Mouse (Mus musculus) lung, postnatal 4 days (tissue): ENCODE results near the gene Ptn.
A peak's percentile ranks its signal among the peaks of the same experiment; 100 is the strongest.
"Not testable (repeated sequence)": the region's sequence is repeated elsewhere in the genome, so short reads cannot be mapped to it uniquely, and the experiment has no call there.

Experiments used
- DNase-seq, 2 experiments: peaks; one replicate each; pipeline ENCODE4 v3.0.0; 2021

Ptn gene

DNA sequence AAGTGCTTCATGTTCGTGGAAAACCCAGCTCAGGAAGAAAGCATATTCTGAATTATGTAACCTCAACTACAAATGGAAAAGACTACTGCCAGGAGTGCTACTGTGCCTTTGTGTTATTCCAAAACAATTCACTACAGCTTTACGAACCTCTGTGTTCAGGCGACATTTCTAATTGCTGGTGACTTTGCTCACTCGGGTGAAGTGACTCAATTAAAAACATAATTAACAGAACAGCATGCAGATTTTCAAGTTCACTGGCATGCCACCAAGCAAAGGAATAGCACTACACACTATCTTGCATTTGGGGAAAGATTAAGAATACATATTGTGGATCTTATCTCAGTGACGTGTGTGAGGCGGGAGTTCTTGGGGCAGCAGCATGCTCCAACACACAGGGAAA is 57.1 kb downstream of the Ptn start:
- no peak for DNase-seq

DNA sequence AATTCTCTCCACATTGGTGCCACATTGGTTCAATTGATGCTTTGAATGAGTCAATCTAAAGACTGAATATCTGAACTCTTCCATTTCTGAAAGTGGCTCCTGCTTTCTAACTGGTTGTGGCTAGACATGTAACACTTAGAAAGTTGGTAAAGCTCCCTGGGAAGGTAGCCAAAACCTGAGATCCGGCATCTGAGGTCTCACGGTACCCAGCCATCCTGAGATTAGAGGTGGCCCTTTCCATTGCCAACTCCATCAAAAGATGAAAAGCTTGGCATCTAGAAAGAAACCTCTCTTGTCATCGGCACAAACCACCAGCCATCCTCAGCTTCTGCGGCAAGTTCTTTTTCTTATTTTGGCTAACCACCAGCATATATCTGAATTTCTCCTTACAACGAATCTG is 70.2 kb downstream of the Ptn start:
- DNase-seq, result no peak

- DNase-seq, result no peak
These were observed 73.3 kb downstream of the Ptn start for GRCm38 (mm10) chr6:36736763-36737162.

DNA sequence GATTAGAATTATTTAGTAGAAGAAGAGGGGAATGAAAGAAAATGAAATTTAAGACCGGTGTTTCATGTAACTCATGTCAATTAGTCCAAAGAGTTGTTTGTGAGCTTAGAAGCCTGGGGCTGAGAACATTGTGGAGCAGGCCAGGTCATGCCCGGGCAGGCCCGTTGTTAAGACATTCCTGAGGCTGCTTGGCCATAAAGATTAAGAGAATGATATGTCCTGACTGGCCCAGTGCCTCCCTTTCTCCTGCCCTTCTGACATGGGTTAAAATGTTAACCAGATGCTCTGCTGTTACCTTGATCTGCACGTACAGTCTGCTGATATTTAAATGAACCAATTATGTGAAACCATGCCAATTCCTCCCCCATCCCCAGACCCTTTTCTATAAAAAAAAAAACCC is 74.4 kb downstream of the Ptn start:
- not testable (repeated sequence) for DNase-seq

GRCm38 (mm10) chr6:36729811-36730210 is 80.2 kb downstream of the Ptn start:
- DNase-seq, result not testable (repeated sequence)

DNA sequence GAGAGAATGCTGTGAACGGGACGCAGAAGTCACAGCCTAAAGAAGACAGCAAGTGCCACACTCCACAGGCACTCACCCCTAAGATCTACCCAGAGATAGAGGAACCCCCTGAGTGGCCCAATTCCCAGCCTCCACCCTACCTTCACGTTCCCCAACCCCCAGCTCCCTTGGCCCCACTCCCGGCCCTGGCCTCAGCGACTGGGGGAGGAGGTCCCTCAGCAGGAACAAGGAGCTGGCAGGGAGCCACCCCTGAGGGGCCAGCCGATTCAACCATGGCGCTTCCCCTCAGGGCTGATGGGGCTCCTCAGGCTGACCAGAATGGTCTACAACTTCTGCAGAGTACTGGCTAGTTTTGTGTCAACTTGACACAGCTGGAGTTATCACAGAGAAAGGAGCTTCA is 81.9 kb downstream of the Ptn start:
- no peak for DNase-seq

DNA sequence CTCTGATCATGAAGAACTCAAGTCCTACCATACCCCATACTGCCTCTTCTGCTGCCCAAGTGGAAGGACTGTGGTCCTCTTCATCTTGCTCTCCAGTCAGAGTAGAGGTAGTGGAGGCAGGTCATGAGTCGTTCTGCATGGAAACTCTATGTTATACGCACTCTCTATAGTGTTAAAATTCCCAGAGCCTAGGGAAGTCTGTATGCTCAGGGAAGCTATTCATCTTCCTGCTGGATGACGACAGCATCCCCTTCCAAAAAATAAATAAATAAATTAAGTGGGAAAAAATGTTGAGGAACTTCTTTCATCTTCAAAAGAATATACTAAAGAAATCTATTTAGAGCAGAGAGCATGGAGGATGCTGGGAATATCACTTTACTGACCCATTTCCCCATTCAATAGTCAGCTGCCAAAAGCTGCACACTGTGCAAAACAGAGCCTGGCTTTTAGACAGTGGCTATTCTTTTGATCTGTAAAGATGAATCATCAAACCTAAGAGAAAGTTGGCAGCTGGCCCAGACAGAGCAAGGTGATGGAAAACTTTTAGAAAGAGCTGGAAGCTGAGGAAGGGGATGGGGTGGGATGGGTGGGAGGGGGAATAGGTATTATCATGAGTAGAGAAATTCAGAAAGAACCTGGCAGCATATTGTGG is 84.4 kb downstream of the Ptn start:
- DNase-seq, result no peak

DNA sequence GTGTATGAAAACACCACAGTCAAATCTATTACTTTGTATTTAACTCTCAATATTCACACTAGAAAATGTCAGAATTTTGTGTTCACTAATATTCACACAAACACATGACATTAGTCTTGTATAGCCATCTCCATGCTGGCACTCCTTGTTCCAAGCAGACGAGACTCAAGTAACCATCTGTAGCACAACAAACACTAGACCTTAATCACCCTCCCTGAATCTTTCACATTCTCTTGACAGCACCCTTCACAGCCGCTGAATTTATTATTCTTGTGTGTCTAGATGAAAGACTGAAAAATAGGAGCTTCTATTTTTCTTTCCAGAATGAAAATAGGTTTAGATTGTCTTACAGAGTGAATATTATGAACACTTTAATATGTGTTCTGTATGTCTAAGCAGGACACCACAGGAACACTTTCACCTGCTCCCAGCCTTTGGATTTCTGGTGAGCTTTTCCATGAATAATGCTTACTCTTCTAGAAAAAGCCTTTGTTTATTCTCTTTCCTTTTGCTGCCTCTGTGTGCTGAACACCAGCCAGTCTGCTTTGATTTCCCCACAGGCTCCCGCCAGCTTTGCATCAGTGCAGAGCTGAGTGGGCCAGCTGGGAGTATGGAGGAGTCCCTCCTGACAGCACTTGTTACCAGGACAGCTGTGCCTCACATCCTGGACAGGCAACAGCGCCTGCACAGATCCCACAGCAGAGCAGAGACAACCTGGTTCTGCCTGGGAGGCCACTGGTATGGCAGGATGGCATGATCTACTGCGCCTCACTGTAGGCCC is 87.1 kb downstream of the Ptn start:
- no peak for DNase-seq

DNA sequence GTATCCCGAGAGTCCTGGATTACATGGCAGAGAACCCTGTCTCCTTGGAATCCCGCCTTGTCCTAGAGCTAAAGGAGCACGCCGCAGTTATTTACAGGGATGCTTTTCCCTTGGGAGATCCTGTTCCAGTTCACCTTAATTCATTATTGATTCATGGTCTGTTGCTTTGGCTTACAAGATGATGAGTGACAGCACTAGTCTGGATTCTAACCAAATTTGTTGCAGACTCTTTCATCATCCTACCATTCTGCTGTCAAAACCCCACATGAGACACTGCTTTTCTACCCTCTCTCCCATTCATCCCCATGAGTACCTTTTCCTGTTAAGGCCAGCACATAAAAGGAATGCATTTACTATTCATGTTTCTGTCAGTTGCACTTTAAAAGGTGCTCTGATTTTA is 96.7 kb downstream of the Ptn start:
- DNase-seq, result no peak

- DNase-seq, result no peak
These were observed 114.5 kb downstream of the Ptn start for GRCm38 (mm10) chr6:36695481-36695880.

GRCm38 (mm10) chr6:36691497-36691896 is 118.5 kb downstream of the Ptn start:
- DNase-seq, result peak in 1 of 2 experiments; percentile 60

GRCm38 (mm10) chr6:36690941-36691340 is 119.1 kb downstream of the Ptn start:
- DNase-seq, result no peak

DNA sequence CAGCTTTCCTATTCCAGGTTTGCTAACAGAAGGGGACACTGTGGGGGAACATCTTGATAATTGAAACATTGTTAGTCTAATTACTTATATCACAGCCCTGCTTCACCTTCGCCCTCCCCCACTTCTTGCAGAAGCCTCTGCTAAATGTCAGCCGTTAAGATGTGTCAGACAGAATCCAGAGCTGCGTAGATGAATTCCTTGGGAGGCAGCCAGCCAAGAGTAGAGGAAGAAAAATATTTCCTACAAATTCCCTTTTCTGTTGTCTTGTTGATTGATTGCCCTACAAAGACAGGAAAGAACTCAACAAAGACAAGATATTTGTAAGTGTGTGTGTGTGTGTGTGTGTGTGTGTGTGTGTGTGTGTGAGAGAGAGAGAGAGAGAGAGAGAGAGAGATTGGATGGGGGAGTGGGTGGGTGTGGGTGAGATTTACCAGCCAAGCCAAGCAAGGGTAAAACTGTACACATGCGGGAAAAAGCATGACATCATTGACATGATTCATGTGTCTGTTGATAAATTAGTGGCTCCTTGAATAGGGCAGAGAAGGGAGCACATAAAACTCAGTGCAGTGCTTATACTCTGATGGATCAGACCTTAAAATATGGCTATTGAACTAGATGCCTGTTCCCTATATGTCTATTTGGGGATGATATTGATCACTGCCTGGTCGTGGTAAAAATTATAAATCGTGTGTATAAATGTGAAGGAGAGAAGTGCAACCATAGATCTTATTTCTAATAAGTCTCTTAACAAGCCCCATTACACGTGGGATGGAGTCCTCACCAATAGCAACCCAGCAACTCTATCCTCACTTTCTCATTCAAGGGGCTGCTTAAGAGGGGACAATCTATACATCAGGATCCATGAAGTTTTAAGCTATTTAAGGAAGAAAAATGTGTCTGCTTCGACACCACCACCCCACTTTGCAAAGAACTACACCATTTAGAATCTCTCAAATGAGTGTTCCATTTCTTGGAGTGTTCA is 133.0 kb downstream of the Ptn start:
- DNase-seq, result peak; percentile 8 to 23

GRCm38 (mm10) chr6:36672399-36673221 is 137.4 kb downstream of the Ptn start:
- DNase-seq, result peak in 1 of 2 experiments; percentile 7

DNA sequence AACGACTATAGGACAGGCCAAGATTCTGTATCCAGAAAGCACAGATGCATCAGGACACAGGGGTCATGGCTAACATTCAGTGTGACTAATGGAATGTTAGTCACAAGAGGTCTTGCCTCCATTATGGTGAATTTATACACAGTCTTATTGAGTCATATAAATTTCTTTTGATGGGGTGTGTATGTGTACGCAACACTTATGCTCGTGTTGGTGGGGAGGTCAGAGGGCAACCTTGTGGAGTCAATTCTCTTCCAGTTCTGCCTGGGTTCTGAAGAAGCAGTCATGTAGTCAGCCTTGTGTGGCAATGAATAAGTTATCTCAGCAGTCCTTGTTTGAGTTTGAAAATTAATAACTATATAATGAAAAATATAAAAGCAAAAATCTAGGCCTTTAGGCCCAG is 138.7 kb downstream of the Ptn start:
- no peak for DNase-seq
